Mouse (Mus musculus): Measurements from ENCODE around the gene Mpz. TPM values are rescaled to one million over a fixed set of nuclear protein-coding genes. Genes with fewer than 3 reads are reported as not detected.
"Not testable (repeated sequence)": the region's sequence is repeated elsewhere in the genome, so short reads cannot be mapped to it uniquely, and the experiment has no call there.

Gene Mpz
- total RNA-seq, 1 experiment from 2014 or later, result not detected

- ATAC-seq (replicated peaks; ENCODE audit: insufficient number of reproducible peaks, low FRiP score, low TSS enrichment, poor library complexity, severe bottlenecking), result no peak
These were observed 28.7 kb upstream of the Mpz start for GRCm38 (mm10) chr1:171121839-171122238.

GRCm38 (mm10) chr1:171122932-171123331 lies 27.6 kb upstream of the Mpz start:
- peak; percentile 92 for ATAC-seq (replicated peaks; ENCODE audit: insufficient number of reproducible peaks, low FRiP score, low TSS enrichment, poor library complexity, severe bottlenecking)

- ATAC-seq (replicated peaks; ENCODE audit: insufficient number of reproducible peaks, low FRiP score, low TSS enrichment, poor library complexity, severe bottlenecking), result no peak
These were observed 26.1 kb upstream of the Mpz start for GRCm38 (mm10) chr1:171124398-171124797.

GRCm38 (mm10) chr1:171129251-171129650 lies 21.3 kb upstream of the Mpz start:
- ATAC-seq (replicated peaks; ENCODE audit: insufficient number of reproducible peaks, low FRiP score, low TSS enrichment, poor library complexity, severe bottlenecking), result no peak

- no peak for ATAC-seq (replicated peaks; ENCODE audit: insufficient number of reproducible peaks, low FRiP score, low TSS enrichment, poor library complexity, severe bottlenecking)
These were observed 19.5 kb upstream of the Mpz start for GRCm38 (mm10) chr1:171130971-171131370.

- ATAC-seq (replicated peaks; ENCODE audit: insufficient number of reproducible peaks, low FRiP score, low TSS enrichment, poor library complexity, severe bottlenecking), result no peak
These were observed 14.9 kb upstream of the Mpz start for GRCm38 (mm10) chr1:171135600-171135999.

GRCm38 (mm10) chr1:171137486-171138155 lies 12.9 kb upstream of the Mpz start:
- not testable (repeated sequence) for ATAC-seq (replicated peaks; ENCODE audit: insufficient number of reproducible peaks, low FRiP score, low TSS enrichment, poor library complexity, severe bottlenecking)

- ATAC-seq (replicated peaks; ENCODE audit: insufficient number of reproducible peaks, low FRiP score, low TSS enrichment, poor library complexity, severe bottlenecking), result not testable (repeated sequence)
These were observed 7.5 kb upstream of the Mpz start for GRCm38 (mm10) chr1:171142981-171143380.

GRCm38 (mm10) chr1:171150838-171151391 lies 404 bp downstream of the Mpz start:
- ATAC-seq (replicated peaks; ENCODE audit: insufficient number of reproducible peaks, low FRiP score, low TSS enrichment, poor library complexity, severe bottlenecking), result 0 out of 2 replicates have a peak, but pooled peaks have one; percentile 2

GRCm38 (mm10) chr1:171151966-171152365 lies 1.5 kb downstream of the Mpz start:
- no peak for ATAC-seq (replicated peaks; ENCODE audit: insufficient number of reproducible peaks, low FRiP score, low TSS enrichment, poor library complexity, severe bottlenecking)

GRCm38 (mm10) chr1:171156644-171157043 lies 6.1 kb downstream of the Mpz start:
- no peak for ATAC-seq (replicated peaks; ENCODE audit: insufficient number of reproducible peaks, low FRiP score, low TSS enrichment, poor library complexity, severe bottlenecking)

GRCm38 (mm10) chr1:171157965-171158364 lies 7.5 kb downstream of the Mpz start:
- no peak for ATAC-seq (replicated peaks; ENCODE audit: insufficient number of reproducible peaks, low FRiP score, low TSS enrichment, poor library complexity, severe bottlenecking)

- ATAC-seq (replicated peaks; ENCODE audit: insufficient number of reproducible peaks, low FRiP score, low TSS enrichment, poor library complexity, severe bottlenecking), result peak; percentile 28; the same call in 1 of the 2 replicates
These were observed 9.0 kb downstream of the Mpz start for GRCm38 (mm10) chr1:171159485-171159975.

- no peak for ATAC-seq (replicated peaks; ENCODE audit: insufficient number of reproducible peaks, low FRiP score, low TSS enrichment, poor library complexity, severe bottlenecking)
These were observed 12.0 kb downstream of the Mpz start for GRCm38 (mm10) chr1:171162526-171162925.

- no peak for ATAC-seq (replicated peaks; ENCODE audit: insufficient number of reproducible peaks, low FRiP score, low TSS enrichment, poor library complexity, severe bottlenecking)
These were observed 13.7 kb downstream of the Mpz start for GRCm38 (mm10) chr1:171164258-171164657.

GRCm38 (mm10) chr1:171165629-171166345 lies 15.3 kb downstream of the Mpz start:
- ATAC-seq (replicated peaks; ENCODE audit: insufficient number of reproducible peaks, low FRiP score, low TSS enrichment, poor library complexity, severe bottlenecking), result no peak

GRCm38 (mm10) chr1:171168906-171169305 lies 18.4 kb downstream of the Mpz start:
- ATAC-seq (replicated peaks; ENCODE audit: insufficient number of reproducible peaks, low FRiP score, low TSS enrichment, poor library complexity, severe bottlenecking), result no peak

GRCm38 (mm10) chr1:171169913-171170312 lies 19.4 kb downstream of the Mpz start:
- no peak for ATAC-seq (replicated peaks; ENCODE audit: insufficient number of reproducible peaks, low FRiP score, low TSS enrichment, poor library complexity, severe bottlenecking)

GRCm38 (mm10) chr1:171171138-171171537 lies 20.6 kb downstream of the Mpz start:
- ATAC-seq (replicated peaks; ENCODE audit: insufficient number of reproducible peaks, low FRiP score, low TSS enrichment, poor library complexity, severe bottlenecking), result no peak

GRCm38 (mm10) chr1:171172779-171173178 lies 22.3 kb downstream of the Mpz start:
- no peak for ATAC-seq (replicated peaks; ENCODE audit: insufficient number of reproducible peaks, low FRiP score, low TSS enrichment, poor library complexity, severe bottlenecking)

Measured in monocyte, adult 5-6 weeks (primary cell).